Mouse (Mus musculus) adrenal gland, postnatal 36 days (tissue): ENCODE data around the gene Aup1. TPM values are rescaled to one million over a fixed set of nuclear protein-coding genes. Genes with fewer than 3 reads are reported as not detected.

Experiments used
- DNase-seq, 2 experiments: peaks; one replicate each; pipeline ENCODE4 v3.0.0; 2021; ENCODE audit warnings: mixed read lengths in 1 of 2
- total RNA-seq, 2 experiments: library from RNA; stranded (reverse); gene quantifications; 2 replicates each; pipeline ENCODE4 v1.2.3; 2021

The Aup1 gene
- total RNA-seq, 2 experiments from 2014 or later, result 173 to 185 TPM

DNA sequence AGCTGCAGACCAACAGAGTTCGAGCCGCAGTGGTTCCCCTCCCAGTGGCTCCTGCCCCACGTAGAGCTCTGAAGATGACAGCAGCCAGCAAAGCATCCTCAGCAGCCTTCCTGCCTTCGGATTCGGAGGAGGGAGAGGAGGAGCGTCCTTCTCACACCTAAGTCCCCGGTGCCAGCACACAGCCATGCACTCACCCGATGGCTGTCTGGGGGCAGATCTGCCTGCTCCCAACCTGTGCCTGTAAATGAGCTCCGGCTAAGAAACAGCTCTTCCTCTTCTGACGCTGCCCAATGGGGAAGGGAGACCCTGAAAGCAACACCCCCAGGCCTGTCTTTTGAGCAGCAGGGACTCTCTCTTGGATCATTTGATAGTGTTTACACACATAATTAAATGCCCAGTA is 24.5 kb upstream of the Aup1 start:
- no peak for DNase-seq

DNA sequence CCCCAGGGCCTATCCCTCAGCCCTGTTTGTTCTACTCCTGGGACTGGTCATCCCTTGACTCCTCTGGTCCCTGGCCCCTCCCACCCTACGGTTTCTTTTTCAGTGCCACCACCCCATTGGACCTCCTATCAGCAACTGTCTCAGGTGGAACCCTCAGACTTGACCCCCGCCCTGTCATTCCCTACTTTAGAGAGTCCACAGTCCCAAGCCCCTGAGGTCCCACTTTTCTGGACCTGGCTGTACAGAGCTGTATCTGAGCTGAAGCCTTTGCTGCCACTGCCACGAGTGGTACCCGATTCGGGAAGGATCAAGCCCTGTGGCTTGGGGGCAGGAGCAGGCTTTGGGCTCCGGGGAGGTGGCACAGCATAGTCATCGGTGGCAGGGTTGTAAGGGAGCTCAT is 23.2 kb upstream of the Aup1 start:
- no peak for DNase-seq

DNA sequence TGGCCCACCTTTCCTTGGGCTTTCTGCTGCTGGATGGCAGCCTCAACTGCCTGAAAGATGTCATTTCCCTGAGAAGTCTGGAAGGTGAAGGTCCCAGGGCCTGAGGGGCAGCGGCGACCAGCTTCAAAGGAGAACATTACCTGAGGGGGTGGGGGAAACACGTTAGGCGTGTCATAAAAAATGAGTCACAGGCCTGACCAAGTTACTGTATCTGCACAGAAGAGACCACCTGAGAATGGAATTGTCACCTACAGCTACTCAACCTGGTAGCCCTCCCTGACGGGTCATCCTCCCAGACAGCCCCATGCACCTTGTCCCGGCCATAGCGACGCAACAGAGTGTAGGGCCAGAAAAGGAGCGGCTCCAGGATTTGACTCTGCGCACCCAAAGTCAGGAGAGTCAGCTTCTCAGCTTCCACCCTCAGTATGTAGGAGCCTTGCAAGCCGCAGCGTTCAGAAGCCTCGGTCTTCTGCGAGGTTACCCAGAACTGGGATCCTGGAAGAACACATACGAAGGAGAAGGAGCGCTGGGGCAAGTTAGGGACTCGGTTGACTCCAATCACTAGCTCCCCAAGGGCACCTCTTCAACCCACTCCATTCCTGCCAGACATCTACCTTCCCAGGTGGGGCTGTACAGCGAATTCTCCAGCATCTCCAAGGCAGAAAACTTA is 22.3 kb upstream of the Aup1 start:
- DNase-seq, result no peak

GRCm38 (mm10) chr6:83032769-83033191 is 21.5 kb upstream of the Aup1 start:
- peak; percentile 55 to 60 for DNase-seq

DNA sequence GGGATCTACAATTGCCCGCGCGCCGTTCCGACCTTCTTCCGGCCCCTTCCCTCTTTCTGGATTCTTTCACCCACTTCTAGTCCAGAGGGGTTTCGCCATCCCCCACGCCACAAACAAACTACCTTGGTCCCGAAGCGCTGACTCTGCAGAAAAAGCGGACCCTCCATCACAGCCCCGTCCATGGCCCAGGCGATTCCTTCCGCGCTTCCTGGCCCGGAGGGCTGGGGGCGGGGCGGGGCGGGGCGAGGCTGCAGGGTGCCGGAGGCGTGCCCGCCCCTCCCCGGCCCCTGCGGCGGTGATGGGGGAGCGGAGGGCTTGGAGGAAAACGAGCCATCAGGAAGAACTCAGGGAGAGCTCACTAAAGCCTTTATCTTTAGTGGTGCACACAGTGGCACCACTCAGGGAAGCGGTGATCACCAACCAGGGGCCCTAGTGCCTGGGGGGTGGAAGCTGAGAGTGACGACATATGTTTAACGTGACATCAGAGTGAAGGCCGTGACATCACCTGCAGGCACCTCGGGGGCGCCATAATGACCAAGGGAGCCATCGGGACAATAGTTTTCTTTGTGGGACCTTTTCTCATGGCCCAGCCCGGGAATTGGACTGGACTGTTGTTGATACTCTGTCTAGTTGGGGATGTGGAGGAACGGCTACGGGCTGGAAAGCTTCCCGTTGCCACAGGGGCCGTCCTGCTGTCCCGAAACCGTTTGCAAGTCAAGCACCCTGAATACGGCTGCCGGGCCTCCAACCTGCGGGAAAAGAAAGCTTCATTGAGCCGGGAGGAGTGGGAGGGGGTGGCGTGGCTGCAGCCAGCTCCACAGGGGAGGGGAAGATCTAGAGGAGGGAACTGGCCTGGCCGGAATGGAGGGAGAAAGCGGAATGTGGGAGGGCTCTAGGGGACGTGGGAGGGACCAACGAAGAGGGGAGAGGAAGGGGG is 20.8 kb upstream of the Aup1 start, which contains the start of the genes Dok1 and Loxl3:
Gene Dok1, minus strand, starts transcription at position 223 of the 937 bp plus-strand sequence.
Gene Loxl3, plus strand, starts transcription at position 925 of the 937 bp plus-strand sequence.
- peak; percentile 74 to 86 for DNase-seq

GRCm38 (mm10) chr6:83034463-83035055 is 19.8 kb upstream of the Aup1 start:
- no peak for DNase-seq

DNA sequence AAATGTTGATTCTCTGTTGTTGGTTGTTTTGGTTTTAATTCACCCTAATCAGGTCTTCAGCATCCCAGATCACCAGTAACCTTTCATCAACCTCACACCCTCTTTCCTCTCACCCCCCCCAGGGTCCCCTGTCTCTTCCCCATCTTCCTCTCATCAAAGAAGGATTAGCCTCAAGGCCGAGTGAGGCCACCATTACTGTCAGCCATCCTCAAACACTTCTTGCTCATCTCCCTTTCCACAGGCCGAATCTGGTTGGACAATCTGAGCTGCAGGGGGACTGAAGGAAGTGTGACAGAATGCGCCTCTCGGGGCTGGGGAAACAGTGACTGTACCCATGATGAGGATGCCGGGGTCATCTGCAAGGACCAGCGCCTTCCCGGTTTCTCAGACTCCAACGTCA is 17.1 kb upstream of the Aup1 start:
- DNase-seq, result no peak

DNA sequence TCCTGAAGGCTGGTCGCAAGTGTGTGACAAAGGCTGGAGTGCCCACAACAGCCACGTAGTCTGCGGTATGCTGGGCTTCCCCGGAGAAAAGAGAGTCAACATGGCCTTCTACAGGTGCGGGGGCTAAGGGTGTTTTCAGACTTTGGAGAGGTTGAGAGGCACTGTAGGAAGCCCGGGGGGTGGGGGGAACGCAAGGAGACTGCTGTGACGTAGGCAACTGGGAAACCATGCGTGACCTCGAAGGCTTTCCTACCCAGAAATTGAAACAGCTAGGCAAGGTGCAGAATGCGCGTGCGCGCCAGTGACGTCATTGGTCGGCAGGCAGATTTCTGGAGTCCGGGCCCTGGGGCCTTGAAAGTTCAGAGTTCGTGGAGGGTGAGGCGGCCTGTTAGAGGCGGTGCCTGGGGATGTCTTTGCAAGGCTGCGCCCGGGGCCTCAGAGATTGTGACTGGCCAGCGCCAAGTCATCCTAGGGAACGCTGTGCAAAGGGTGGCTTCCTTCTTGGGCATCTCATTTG is 15.8 kb upstream of the Aup1 start:
- DNase-seq, result peak; percentile 96 to 97

DNA sequence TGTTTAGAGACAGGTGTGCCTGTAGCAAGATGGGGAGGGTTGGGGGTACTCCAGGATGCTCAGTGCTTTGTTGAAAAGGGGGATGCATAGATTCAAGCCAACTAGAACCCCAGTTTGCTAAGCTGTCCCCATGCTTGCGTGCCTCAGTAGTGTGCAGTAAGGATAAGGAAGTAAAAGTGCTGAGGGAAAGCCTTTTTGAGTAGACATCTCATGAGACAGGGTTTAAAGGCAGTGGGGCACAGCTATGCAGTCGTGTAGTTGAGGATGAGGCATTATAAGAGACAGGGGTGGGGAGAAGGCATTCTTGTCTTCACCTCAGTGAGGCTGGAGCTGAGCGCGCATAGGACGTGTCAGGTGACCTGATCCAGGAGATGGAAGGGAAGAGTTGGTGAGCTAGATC is 13.7 kb upstream of the Aup1 start:
- no peak for DNase-seq

- no peak for DNase-seq
These were observed 10.8 kb upstream of the Aup1 start for GRCm38 (mm10) chr6:83043561-83043960.

- no peak for DNase-seq
These were observed 10.3 kb upstream of the Aup1 start for GRCm38 (mm10) chr6:83043993-83044392.

DNA sequence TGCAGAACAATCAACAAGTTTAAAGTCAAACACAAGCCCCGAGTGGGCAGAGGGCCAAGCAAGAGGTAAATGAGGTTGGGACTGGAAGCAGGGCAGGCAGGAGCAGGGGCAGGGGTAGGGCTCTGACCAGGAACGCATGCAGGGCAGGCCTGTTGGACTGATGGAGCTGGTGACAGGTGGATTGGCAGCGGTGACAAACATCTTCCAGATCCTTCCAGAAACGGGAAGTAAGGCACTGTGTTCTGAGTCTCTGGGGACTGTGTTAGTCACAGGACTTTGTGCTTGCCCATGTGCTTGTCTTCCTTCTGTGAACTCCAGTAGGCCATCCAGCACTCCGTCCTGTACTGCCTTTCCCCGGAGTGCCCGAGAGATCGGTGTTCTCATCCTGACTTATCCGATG is 9.6 kb upstream of the Aup1 start:
- DNase-seq, result no peak

GRCm38 (mm10) chr6:83049367-83049766 is 5.0 kb upstream of the Aup1 start:
- no peak for DNase-seq

GRCm38 (mm10) chr6:83053136-83053960 is 973 bp upstream of the Aup1 start:
- peak; percentile 44 to 54 for DNase-seq

- peak; percentile 43 to 55 for DNase-seq
These were observed 630 bp downstream of the Aup1 start, which contains the start of gene Htra2 for GRCm38 (mm10) chr6:83054871-83055431. TSS of gene Htra2 (minus strand) at chr6:83055273.

GRCm38 (mm10) chr6:83057790-83058189 is 3.5 kb downstream of the Aup1 start, which contains the start of gene Dqx1:
TSS of gene Dqx1 (plus strand) at chr6:83057844.
- no peak for DNase-seq

- no peak for DNase-seq
These were observed 4.4 kb downstream of the Aup1 start for GRCm38 (mm10) chr6:83058725-83059124.

DNA sequence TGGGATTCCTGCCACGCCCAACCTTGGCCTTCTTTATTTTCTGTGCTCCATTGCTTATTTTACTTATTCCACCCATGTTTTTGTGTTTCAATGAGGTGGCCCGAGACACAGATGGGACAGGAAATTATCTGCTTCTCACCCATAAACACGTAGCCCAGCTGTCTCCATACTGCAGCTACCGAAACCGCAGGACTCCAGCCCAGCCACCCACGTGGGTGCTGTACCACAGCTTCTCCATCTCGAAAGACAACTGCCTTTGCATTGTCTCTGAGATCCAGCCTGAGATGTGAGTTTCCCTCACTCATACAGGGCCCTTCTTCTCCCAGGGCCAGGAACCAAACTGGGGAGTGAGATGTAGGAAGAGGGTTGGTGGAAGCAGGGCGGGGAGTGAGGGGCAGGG is 11.7 kb downstream of the Aup1 start:
- DNase-seq, result no peak

GRCm38 (mm10) chr6:83066441-83066840 is 12.1 kb downstream of the Aup1 start:
- DNase-seq, result no peak

DNA sequence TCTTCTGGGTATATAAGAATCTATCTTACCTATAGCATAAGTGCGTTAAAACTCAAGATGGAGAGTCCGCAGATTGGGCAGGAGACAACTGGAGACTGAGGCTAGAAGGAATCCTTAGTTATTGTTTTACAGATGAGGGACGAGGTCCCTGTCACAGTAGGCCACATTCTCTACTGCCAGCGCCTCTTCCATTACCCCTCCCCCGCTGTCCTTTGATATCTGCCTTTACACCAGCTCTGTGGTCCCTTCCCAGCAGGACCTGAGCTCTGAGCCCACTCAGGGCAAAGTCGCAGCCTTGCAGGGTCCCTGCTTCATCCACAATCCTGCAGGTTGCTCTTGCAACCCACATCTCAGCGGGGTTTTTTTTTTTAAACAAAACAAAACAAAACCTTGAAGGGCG is 13.9 kb downstream of the Aup1 start:
- DNase-seq, result no peak
